Mouse (Mus musculus): Measurements from ENCODE around the gene Prpf8. TPM values are rescaled to one million over a fixed set of nuclear protein-coding genes. Genes with fewer than 3 reads are reported as not detected.

The Prpf8 gene
- polyA plus RNA-seq, 1 experiment, result 148 TPM

GRCm38 (mm10) chr11:75469261-75469660, 17.4 kb upstream of the Prpf8 start:
- WGBS, result 96% methylated on average over 4 of the region's 4 CpGs
- Histone ChIP-seq H3K4me1 (ENCODE audit: control insufficient read depth, insufficient read depth, low read length) (peaks cover 8% of the 10 kb centered on the region), H3K27ac (ENCODE audit: insufficient read depth, low read depth, low read length) (no peak overlapping the region), H3K4me3 (ENCODE audit: insufficient read depth, low read depth, low read length) (no peak overlapping the region)
- no peak for TF ChIP-seq CTCF (IDR thresholded peaks at IDR 0.05; ENCODE audit: insufficient read depth, low read depth, low read length)
- no peak for TF ChIP-seq POLR2A (IDR thresholded peaks at IDR 0.05; ENCODE audit: insufficient read depth, low read depth, low read length)

- 77% methylated on average over 3 of the region's 3 CpGs for WGBS
- TF ChIP-seq POLR2A (IDR thresholded peaks at IDR 0.05; ENCODE audit: insufficient read depth, low read depth, low read length) (no peak), CTCF (IDR thresholded peaks at IDR 0.05; ENCODE audit: insufficient read depth, low read depth, low read length) (no peak)
- Histone ChIP-seq H3K27ac (ENCODE audit: insufficient read depth, low read depth, low read length) (no peak overlapping the region), H3K4me1 (ENCODE audit: control insufficient read depth, insufficient read depth, low read length) (peaks cover 6% of the 10 kb centered on the region), H3K4me3 (ENCODE audit: insufficient read depth, low read depth, low read length) (no peak overlapping the region)
Measured at GRCm38 (mm10) chr11:75470675-75471074, 15.9 kb upstream of the Prpf8 start.

- no peak for TF ChIP-seq POLR2A (IDR thresholded peaks at IDR 0.05; ENCODE audit: insufficient read depth, low read depth, low read length)
- TF ChIP-seq CTCF (IDR thresholded peaks at IDR 0.05; ENCODE audit: insufficient read depth, low read depth, low read length), result no peak
- H3K4me1 ChIP-seq (ENCODE audit: control insufficient read depth, insufficient read depth, low read length), result peaks cover 6% of the 10 kb centered on the region
- H3K27ac ChIP-seq (ENCODE audit: insufficient read depth, low read depth, low read length), result no peak overlapping the region
- 82% methylated on average over 11 of the region's 11 CpGs for whole genome bisulfite sequencing
- H3K4me3 ChIP-seq (ENCODE audit: insufficient read depth, low read depth, low read length), result no peak overlapping the region
Measured at GRCm38 (mm10) chr11:75472469-75473081, 14.0 kb upstream of the Prpf8 start.

- whole genome bisulfite sequencing, result 78% methylated on average over 7 of the region's 7 CpGs
- TF ChIP-seq POLR2A (IDR thresholded peaks at IDR 0.05; ENCODE audit: insufficient read depth, low read depth, low read length), result no peak
- TF ChIP-seq CTCF (IDR thresholded peaks at IDR 0.05; ENCODE audit: insufficient read depth, low read depth, low read length), result no peak
Measured at GRCm38 (mm10) chr11:75473376-75473775, 13.2 kb upstream of the Prpf8 start.

GRCm38 (mm10) chr11:75486192-75486591, 424 bp upstream of the Prpf8 start:
- TF ChIP-seq POLR2A (IDR thresholded peaks at IDR 0.05; ENCODE audit: insufficient read depth, low read depth, low read length), result no peak
- no peak for TF ChIP-seq CTCF (IDR thresholded peaks at IDR 0.05; ENCODE audit: insufficient read depth, low read depth, low read length)
- 25% methylated on average over 3 of the region's 3 CpGs for WGBS
- Histone ChIP-seq H3K4me3 (ENCODE audit: insufficient read depth, low read depth, low read length) (no peak overlapping the region), H3K4me1 (ENCODE audit: control insufficient read depth, insufficient read depth, low read length) (peaks cover 2% of the 10 kb centered on the region), H3K27ac (ENCODE audit: insufficient read depth, low read depth, low read length) (no peak overlapping the region)

More at GRCm38 (mm10) chr11:75473376-75473775, 13.2 kb upstream of the Prpf8 start:
- H3K4me1 ChIP-seq (ENCODE audit: control insufficient read depth, insufficient read depth, low read length), result no peaks in the 10 kb centered on the region; the same call in 1 of the 2 replicates
- H3K27ac ChIP-seq (ENCODE audit: insufficient read depth, low read depth, low read length), result no peak overlapping the region
- H3K4me3 ChIP-seq (ENCODE audit: insufficient read depth, low read depth, low read length), result no peak overlapping the region

- 28% methylated on average over 6 of the region's 6 CpGs for WGBS
- Histone ChIP-seq H3K4me1 (ENCODE audit: control insufficient read depth, insufficient read depth, low read length) (peaks cover 2% of the 10 kb centered on the region), H3K4me3 (ENCODE audit: insufficient read depth, low read depth, low read length) (peak overlapping the region; percentile 75), H3K27ac (ENCODE audit: insufficient read depth, low read depth, low read length) (no peak overlapping the region)
- TF ChIP-seq CTCF (IDR thresholded peaks at IDR 0.05; ENCODE audit: insufficient read depth, low read depth, low read length) (no peak), POLR2A (IDR thresholded peaks at IDR 0.05; ENCODE audit: insufficient read depth, low read depth, low read length) (no peak)
Measured at GRCm38 (mm10) chr11:75487496-75487895, 880 bp downstream of the Prpf8 start.

GRCm38 (mm10) chr11:75494296-75495049, 7.9 kb downstream of the Prpf8 start:
- Histone ChIP-seq H3K4me1 (ENCODE audit: control insufficient read depth, insufficient read depth, low read length) (no peaks in the 10 kb centered on the region), H3K4me3 (ENCODE audit: insufficient read depth, low read depth, low read length) (no peak overlapping the region), H3K27ac (ENCODE audit: insufficient read depth, low read depth, low read length) (no peak overlapping the region)
- 91% methylated on average over 10 of the region's 10 CpGs for WGBS
- TF ChIP-seq CTCF (IDR thresholded peaks at IDR 0.05; ENCODE audit: insufficient read depth, low read depth, low read length) (no peak), POLR2A (IDR thresholded peaks at IDR 0.05; ENCODE audit: insufficient read depth, low read depth, low read length) (no peak)

- 76% methylated on average over 1 of the region's 1 CpGs for WGBS
- TF ChIP-seq POLR2A (IDR thresholded peaks at IDR 0.05; ENCODE audit: insufficient read depth, low read depth, low read length), result no peak
- TF ChIP-seq CTCF (IDR thresholded peaks at IDR 0.05; ENCODE audit: insufficient read depth, low read depth, low read length), result no peak
- Histone ChIP-seq H3K4me1 (ENCODE audit: control insufficient read depth, insufficient read depth, low read length) (no peaks in the 10 kb centered on the region), H3K27ac (ENCODE audit: insufficient read depth, low read depth, low read length) (no peak overlapping the region), H3K4me3 (ENCODE audit: insufficient read depth, low read depth, low read length) (no peak overlapping the region)
Measured at GRCm38 (mm10) chr11:75498126-75498525, 11.5 kb downstream of the Prpf8 start.

- no peak for TF ChIP-seq CTCF (IDR thresholded peaks at IDR 0.05; ENCODE audit: insufficient read depth, low read depth, low read length)
- no peak for TF ChIP-seq POLR2A (IDR thresholded peaks at IDR 0.05; ENCODE audit: insufficient read depth, low read depth, low read length)
- Histone ChIP-seq H3K4me3 (ENCODE audit: insufficient read depth, low read depth, low read length) (no peak overlapping the region), H3K4me1 (ENCODE audit: control insufficient read depth, insufficient read depth, low read length) (peaks cover 15% of the 10 kb centered on the region), H3K27ac (ENCODE audit: insufficient read depth, low read depth, low read length) (no peak overlapping the region)
- 94% methylated on average over 4 of the region's 4 CpGs for WGBS
Measured at GRCm38 (mm10) chr11:75508162-75508561, 21.5 kb downstream of the Prpf8 start.

Data from olfactory bulb, adult 2 months (tissue).